Mouse (Mus musculus) MEL (cell line): Measurements from ENCODE around the gene Pygb.

Source experiments
- CTCF ChIP-seq, 3 experiments: IDR thresholded peaks in 2 of 3; conservative IDR thresholded peaks in 1 of 3; 2 replicates each; pipeline ENCODE4 v1.5.1; 2011 to 2012; ENCODE audit warnings: low read length in 3 of 3, low read depth in 2 of 3, mild to moderate bottlenecking in 2 of 3, improper control_type of control experiment in 1 of 3, inconsistent platforms in 1 of 3, mixed read lengths in 1 of 3, moderate library complexity in 1 of 3; ENCODE audit not compliant: control insufficient read depth in 1 of 3, insufficient read depth in 1 of 3, poor library complexity in 1 of 3, severe bottlenecking in 1 of 3
- EP300 ChIP-seq, 2 experiments: IDR thresholded peaks; 2 replicates each; pipeline ENCODE4 v1.6.1; 2011; ENCODE audit warnings: improper control_type of control experiment in 2 of 2, low read length in 2 of 2, low read depth in 1 of 2, mild to moderate bottlenecking in 1 of 2
- KAT2A ChIP-seq: conservative IDR thresholded peaks from 2 replicates; pipeline ENCODE4 v1.6.1; 2012; ENCODE audit warnings: low read depth, low read length, improper control_type of control experiment, inconsistent platforms

- TF ChIP-seq CTCF (IDR thresholded peaks at IDR 0.05 in 2 of 3, conservative IDR thresholded peaks at IDR 0.05 in 1 of 3; ENCODE audit: control insufficient read depth in 1 of 3, insufficient read depth in 1 of 3, low read depth in 2 of 3, low read length in 3 of 3, poor library complexity in 1 of 3, severe bottlenecking in 1 of 3), result no peak
- TF ChIP-seq EP300 (IDR thresholded peaks at IDR 0.05; ENCODE audit: low read depth in 1 of 2, low read length in 2 of 2), result no peak
- TF ChIP-seq KAT2A, result no peak
Observed at GRCm38 (mm10) chr2:150869446-150869845, 82.9 kb downstream of the Pygb start.
